Mouse (Mus musculus) CH12.LX (cell line): ENCODE results near the gene Naa35.

Experiments
- POLR2A ChIP-seq: IDR thresholded peaks from 2 replicates; pipeline ENCODE4 v1.6.1; 2011; ENCODE audit warnings: low read depth, mild to moderate bottlenecking, improper control_type of control experiment, low read length
- SIN3A ChIP-seq: IDR thresholded peaks from 2 replicates; pipeline ENCODE4 v1.6.1; 2012; ENCODE audit warnings: low read length, improper control_type of control experiment, inconsistent platforms

DNA sequence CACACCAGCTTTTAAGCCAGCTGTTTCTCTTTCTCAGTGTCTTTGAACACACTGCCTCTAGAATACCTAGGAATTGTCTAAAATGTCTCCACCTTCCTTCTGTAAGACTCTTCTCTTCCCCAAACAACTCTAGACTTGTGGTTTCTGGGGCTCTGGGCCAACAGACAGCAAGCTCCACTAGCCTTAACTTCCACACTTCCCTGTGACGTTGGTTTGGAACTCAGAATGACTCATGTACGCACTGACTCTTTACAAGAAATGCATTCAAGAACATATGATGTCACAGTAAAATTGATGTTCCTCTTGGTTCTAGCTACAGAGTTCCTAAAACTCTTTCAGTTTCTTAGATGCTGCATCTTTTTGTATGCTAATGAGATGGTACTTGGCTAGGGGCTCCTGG, 22.6 kb upstream of the Naa35 start:
- TF ChIP-seq POLR2A (no peak), SIN3A (no peak)
